Mouse (Mus musculus): ENCODE measurements around the gene Kctd17. TPM values are rescaled to one million over a fixed set of nuclear protein-coding genes. Genes with fewer than 3 reads are reported as not detected.

The Kctd17 gene
- polyA plus RNA-seq, 1 experiment from 2014 or later, result 60.5 TPM

- no peak overlapping the region for H3K9ac ChIP-seq (ENCODE audit: low read length)
- ATAC-seq (ENCODE audit: low FRiP score) (no peak), DNase-seq (ENCODE audit: low spot score, missing footprints) (no peak)
- H3K27me3 ChIP-seq (ENCODE audit: control insufficient read depth, insufficient read depth, low read length), result no peaks in the 10 kb centered on the region
- H3K4me1 ChIP-seq (ENCODE audit: control insufficient read depth, insufficient read depth, low read length), result no peaks in the 10 kb centered on the region
- no peak overlapping the region for H3K27ac ChIP-seq (ENCODE audit: low read depth, low read length)
- 81% methylated on average over 2 of the region's 2 CpGs for WGBS
- H3K36me3 ChIP-seq (ENCODE audit: control insufficient read depth, insufficient read depth, low read length), result no peaks in the 10 kb centered on the region
- H3K4me2 ChIP-seq, result no peak overlapping the region
- H3K9me3 ChIP-seq (ENCODE audit: control insufficient read depth, low read length), result no peaks in the 10 kb centered on the region
- no peak overlapping the region for H3K4me3 ChIP-seq (ENCODE audit: low read depth, low read length)
These were observed 52.6 kb downstream of the Kctd17 start for GRCm38 (mm10) chr15:78480991-78481390.

DNA sequence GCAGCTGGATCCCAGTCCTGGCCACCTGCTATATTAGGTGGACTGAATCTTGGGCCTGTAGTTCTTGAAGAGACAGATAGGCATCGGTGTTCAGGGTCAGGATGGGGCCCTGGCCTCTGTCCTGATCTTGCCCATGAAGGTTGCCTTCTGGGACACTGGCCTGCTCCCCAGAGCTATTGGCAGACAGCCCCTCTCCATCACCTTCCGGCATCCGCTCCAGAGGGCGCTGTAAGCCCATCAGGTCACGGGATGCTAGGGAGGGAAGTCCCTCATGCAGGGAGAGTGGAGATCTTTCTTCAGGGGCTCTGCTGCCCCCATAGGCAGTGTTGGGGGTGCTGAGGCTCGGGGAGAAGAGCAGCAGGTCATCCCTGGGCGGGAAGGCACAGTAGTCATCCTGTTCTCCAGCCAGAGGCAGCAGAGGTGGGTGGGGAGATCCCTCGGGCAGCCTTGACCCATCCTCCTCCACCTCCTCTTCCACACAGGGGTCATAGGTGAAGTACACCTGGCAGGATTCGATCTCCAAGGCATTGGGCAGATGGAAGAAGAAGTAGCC is 53.2 kb downstream of the Kctd17 start:
- H3K4me2 ChIP-seq, result no peak overlapping the region
- no peaks in the 10 kb centered on the region for H3K9me3 ChIP-seq (ENCODE audit: control insufficient read depth, low read length)
- no peaks in the 10 kb centered on the region for H3K4me1 ChIP-seq (ENCODE audit: control insufficient read depth, insufficient read depth, low read length)
- no peak overlapping the region for H3K9ac ChIP-seq (ENCODE audit: low read length)
- no peak for ATAC-seq (ENCODE audit: low FRiP score)
- no peak overlapping the region for H3K27ac ChIP-seq (ENCODE audit: low read depth, low read length)
- DNase-seq (ENCODE audit: low spot score, missing footprints), result no peak
- H3K27me3 ChIP-seq (ENCODE audit: control insufficient read depth, insufficient read depth, low read length), result no peaks in the 10 kb centered on the region
- H3K4me3 ChIP-seq (ENCODE audit: low read depth, low read length), result no peak overlapping the region
- WGBS, result 60% methylated on average over 9 of the region's 9 CpGs
- no peaks in the 10 kb centered on the region for H3K36me3 ChIP-seq (ENCODE audit: control insufficient read depth, insufficient read depth, low read length)

DNA sequence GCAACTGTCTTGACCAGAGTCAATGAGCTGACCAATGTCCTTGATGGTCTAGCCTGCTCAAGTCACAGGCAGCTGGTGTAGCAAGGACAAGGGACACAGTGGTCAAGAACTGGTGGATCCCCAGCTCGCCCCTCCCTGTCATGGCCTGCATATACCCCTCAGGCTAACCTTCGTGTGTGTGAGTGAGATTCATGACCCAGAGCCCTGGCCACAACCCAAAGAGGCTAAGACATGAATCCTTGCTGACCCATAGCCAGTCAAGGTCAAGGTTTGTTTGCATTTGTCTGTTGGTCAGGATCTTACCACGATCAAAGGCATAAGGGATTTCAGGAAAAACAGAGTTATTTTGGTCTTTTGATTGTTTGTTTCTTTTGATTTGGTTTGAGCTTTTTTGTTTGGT is 54.2 kb downstream of the Kctd17 start:
- no peaks in the 10 kb centered on the region for H3K27me3 ChIP-seq (ENCODE audit: control insufficient read depth, insufficient read depth, low read length)
- no peaks in the 10 kb centered on the region for H3K4me1 ChIP-seq (ENCODE audit: control insufficient read depth, insufficient read depth, low read length)
- no peak overlapping the region for H3K9ac ChIP-seq (ENCODE audit: low read length)
- no peak for DNase-seq (ENCODE audit: low spot score, missing footprints)
- H3K36me3 ChIP-seq (ENCODE audit: control insufficient read depth, insufficient read depth, low read length), result no peaks in the 10 kb centered on the region
- no peak overlapping the region for H3K27ac ChIP-seq (ENCODE audit: low read depth, low read length)
- no peak overlapping the region for H3K4me3 ChIP-seq (ENCODE audit: low read depth, low read length)
- no peak overlapping the region for H3K4me2 ChIP-seq
- H3K9me3 ChIP-seq (ENCODE audit: control insufficient read depth, low read length), result no peaks in the 10 kb centered on the region
- ATAC-seq (ENCODE audit: low FRiP score), result no peak
- WGBS, result 70% methylated on average over 3 of the region's 3 CpGs

DNA sequence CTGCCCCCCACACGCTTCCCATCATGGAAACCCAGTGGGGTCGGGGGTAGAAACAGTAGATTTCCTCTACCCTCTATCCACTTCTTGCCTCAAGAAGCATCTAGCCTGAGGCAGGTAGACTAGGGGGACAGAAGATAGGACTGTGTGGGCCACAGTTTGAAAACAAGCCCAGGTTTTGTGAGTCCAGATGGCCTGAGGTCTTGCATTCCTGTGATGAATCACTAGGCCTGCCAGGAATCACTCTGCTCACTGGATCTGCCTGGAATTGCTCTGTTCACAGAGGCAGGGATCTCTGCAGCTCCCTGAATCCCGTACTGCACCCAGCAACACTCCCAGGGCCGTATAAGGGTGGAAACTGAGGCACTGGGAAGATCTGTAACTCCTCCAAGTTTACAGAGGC is 54.9 kb downstream of the Kctd17 start:
- Histone ChIP-seq H3K4me2 (no peak overlapping the region), H3K27me3 (ENCODE audit: control insufficient read depth, insufficient read depth, low read length) (no peaks in the 10 kb centered on the region), H3K27ac (ENCODE audit: low read depth, low read length) (no peak overlapping the region), H3K9me3 (ENCODE audit: control insufficient read depth, low read length) (no peaks in the 10 kb centered on the region), H3K36me3 (ENCODE audit: control insufficient read depth, insufficient read depth, low read length) (no peaks in the 10 kb centered on the region), H3K4me1 (ENCODE audit: control insufficient read depth, insufficient read depth, low read length) (no peaks in the 10 kb centered on the region), H3K4me3 (ENCODE audit: low read depth, low read length) (no peak overlapping the region), H3K9ac (ENCODE audit: low read length) (no peak overlapping the region)
- ATAC-seq (ENCODE audit: low FRiP score) (no peak), DNase-seq (ENCODE audit: low spot score, missing footprints) (no peak)
- WGBS, result 74% methylated on average over 4 of the region's 4 CpGs

- DNase-seq (ENCODE audit: low spot score, missing footprints) (no peak), ATAC-seq (ENCODE audit: low FRiP score) (no peak)
- Histone ChIP-seq H3K27ac (ENCODE audit: low read depth, low read length) (no peak overlapping the region), H3K36me3 (ENCODE audit: control insufficient read depth, insufficient read depth, low read length) (no peaks in the 10 kb centered on the region), H3K9ac (ENCODE audit: low read length) (no peak overlapping the region), H3K4me1 (ENCODE audit: control insufficient read depth, insufficient read depth, low read length) (no peaks in the 10 kb centered on the region), H3K9me3 (ENCODE audit: control insufficient read depth, low read length) (no peaks in the 10 kb centered on the region), H3K27me3 (ENCODE audit: control insufficient read depth, insufficient read depth, low read length) (no peaks in the 10 kb centered on the region), H3K4me3 (ENCODE audit: low read depth, low read length) (no peak overlapping the region), H3K4me2 (no peak overlapping the region)
- WGBS, result 88% methylated on average over 1 of the region's 1 CpGs
These were observed 58.2 kb downstream of the Kctd17 start for GRCm38 (mm10) chr15:78486564-78486963.

GRCm38 (mm10) chr15:78487066-78487465 is 58.7 kb downstream of the Kctd17 start:
- H3K36me3 ChIP-seq (ENCODE audit: control insufficient read depth, insufficient read depth, low read length), result no peaks in the 10 kb centered on the region
- no peak overlapping the region for H3K27ac ChIP-seq (ENCODE audit: low read depth, low read length)
- H3K27me3 ChIP-seq (ENCODE audit: control insufficient read depth, insufficient read depth, low read length), result no peaks in the 10 kb centered on the region
- H3K9ac ChIP-seq (ENCODE audit: low read length), result no peak overlapping the region
- H3K9me3 ChIP-seq (ENCODE audit: control insufficient read depth, low read length), result no peaks in the 10 kb centered on the region
- no peak for ATAC-seq (ENCODE audit: low FRiP score)
- no peaks in the 10 kb centered on the region for H3K4me1 ChIP-seq (ENCODE audit: control insufficient read depth, insufficient read depth, low read length)
- no peak overlapping the region for H3K4me2 ChIP-seq
- no peak overlapping the region for H3K4me3 ChIP-seq (ENCODE audit: low read depth, low read length)
- no peak for DNase-seq (ENCODE audit: low spot score, missing footprints)
- 70% methylated on average over 4 of the region's 4 CpGs for WGBS

Other genes starting within 250 kb of the Kctd17 start
- not detected in 2 replicates for gene Pvalb, start 222.2 kb upstream of the Kctd17 start, polyA plus RNA-seq (2014; fragmentation: Nextera tagmentation; extraction: Ambion mirVana)
- 6.9 and 7.9 TPM in 2 replicates for gene Ncf4, start 183.8 kb upstream of the Kctd17 start, polyA plus RNA-seq (2014; fragmentation: Nextera tagmentation; extraction: Ambion mirVana)
- 0.23 and 0.32 TPM in 2 replicates for gene Csf2rb2, start 122.8 kb upstream of the Kctd17 start, polyA plus RNA-seq (2014; fragmentation: Nextera tagmentation; extraction: Ambion mirVana)
- gene Csf2rb, start 102.8 kb upstream of the Kctd17 start, polyA plus RNA-seq (2014; fragmentation: Nextera tagmentation; extraction: Ambion mirVana), result 1.5 and 1.8 TPM in 2 replicates
- not detected in 2 replicates for gene Tex33, start 32.7 kb upstream of the Kctd17 start, polyA plus RNA-seq (2014; fragmentation: Nextera tagmentation; extraction: Ambion mirVana)
- 6.1 and 8.3 TPM in 2 replicates for gene Tst, start 22.7 kb upstream of the Kctd17 start, polyA plus RNA-seq (2014; fragmentation: Nextera tagmentation; extraction: Ambion mirVana)
- gene Mpst, start 22.1 kb upstream of the Kctd17 start, polyA plus RNA-seq (2014; fragmentation: Nextera tagmentation; extraction: Ambion mirVana), result 2.0 and 2.3 TPM in 2 replicates
- 0.07 and 0.34 TPM in 2 replicates for gene Tmprss6, start 40.1 kb downstream of the Kctd17 start, polyA plus RNA-seq (2014; fragmentation: Nextera tagmentation; extraction: Ambion mirVana)
- gene Il2rb, start 66.7 kb downstream of the Kctd17 start, polyA plus RNA-seq (2014; fragmentation: Nextera tagmentation; extraction: Ambion mirVana), result not detected in 2 replicates
- 10.5 and 12.1 TPM in 2 replicates for gene C1qtnf6, start 102.9 kb downstream of the Kctd17 start, polyA plus RNA-seq (2014; fragmentation: Nextera tagmentation; extraction: Ambion mirVana)
- gene Sstr3, start 116.1 kb downstream of the Kctd17 start, polyA plus RNA-seq (2014; fragmentation: Nextera tagmentation; extraction: Ambion mirVana), result not detected in 2 replicates
- 4.3 and 8.5 TPM in 2 replicates for gene Rac2, start 144.2 kb downstream of the Kctd17 start, polyA plus RNA-seq (2014; fragmentation: Nextera tagmentation; extraction: Ambion mirVana)
- 2.0 and 2.7 TPM in 2 replicates for gene Cyth4, start 168.5 kb downstream of the Kctd17 start, polyA plus RNA-seq (2014; fragmentation: Nextera tagmentation; extraction: Ambion mirVana)

Measured in midbrain, embryonic 11.5 days (tissue).